Mouse (Mus musculus) cerebellum, adult 18-20 months (tissue): ENCODE results near the gene Arnt.
"Not testable (repeated sequence)": the region's sequence is repeated elsewhere in the genome, so short reads cannot be mapped to it uniquely, and the experiment has no call there.

Experiments
- DNase-seq, 2 experiments: peaks; one replicate each; pipeline ENCODE4 v3.0.0; 2021

Arnt gene

GRCm38 (mm10) chr3:95434136-95434982, at the start of gene Arnt:
TSS of gene Arnt (plus strand) at chr3:95434388.
- DNase-seq, result peak; percentile 87 to 94

- DNase-seq, result no peak
Observed at GRCm38 (mm10) chr3:95385401-95386075, 48.6 kb upstream of the Arnt start.

- no peak for DNase-seq
Observed at GRCm38 (mm10) chr3:95394385-95394784, 39.8 kb upstream of the Arnt start.

GRCm38 (mm10) chr3:95402741-95403140, 31.4 kb upstream of the Arnt start, which contains the start of gene 4930558C23Rik:
TSS of gene 4930558C23Rik (minus strand) at chr3:95402841.
- no peak for DNase-seq

DNA sequence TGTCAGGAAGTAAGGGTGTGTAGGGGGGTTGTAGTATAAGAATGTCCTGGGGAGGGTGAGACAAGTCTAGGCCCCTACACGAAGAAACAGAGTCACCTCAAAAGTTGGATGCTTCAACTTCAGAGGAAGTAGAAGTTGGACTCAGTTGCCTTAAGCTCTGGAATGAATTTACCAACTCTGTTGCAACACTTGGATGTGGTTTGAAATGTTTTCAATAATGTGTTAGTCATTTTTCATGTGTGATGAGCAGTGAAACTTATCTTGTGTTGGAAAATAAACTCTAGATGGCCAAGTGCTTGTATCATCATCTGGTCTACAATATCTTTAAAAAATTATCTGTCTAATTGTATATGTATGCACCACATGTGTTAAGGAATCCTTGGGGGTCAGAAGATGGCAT, 26.5 kb upstream of the Arnt start:
- no peak for DNase-seq

DNA sequence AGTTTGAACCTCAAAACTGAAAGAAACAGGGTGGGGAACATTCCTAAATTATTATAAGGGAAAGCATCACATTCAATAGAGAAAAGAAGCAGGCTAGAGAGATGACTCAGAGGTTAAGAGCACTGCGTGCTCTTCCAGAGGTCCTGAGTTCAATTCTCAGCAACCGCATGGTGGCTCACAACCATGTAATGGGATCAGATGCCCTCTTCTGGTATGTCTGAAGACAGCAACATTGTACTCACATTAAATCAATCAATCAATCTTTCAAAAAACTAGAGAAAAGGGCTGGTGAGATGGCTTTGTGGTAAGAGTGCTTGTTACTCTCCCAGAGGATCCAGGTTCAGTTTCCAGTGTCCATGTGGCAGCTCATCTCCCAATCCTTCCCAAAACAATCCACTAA, 25.3 kb upstream of the Arnt start:
- no peak for DNase-seq

GRCm38 (mm10) chr3:95412268-95412667, 21.9 kb upstream of the Arnt start:
- no peak for DNase-seq

DNA sequence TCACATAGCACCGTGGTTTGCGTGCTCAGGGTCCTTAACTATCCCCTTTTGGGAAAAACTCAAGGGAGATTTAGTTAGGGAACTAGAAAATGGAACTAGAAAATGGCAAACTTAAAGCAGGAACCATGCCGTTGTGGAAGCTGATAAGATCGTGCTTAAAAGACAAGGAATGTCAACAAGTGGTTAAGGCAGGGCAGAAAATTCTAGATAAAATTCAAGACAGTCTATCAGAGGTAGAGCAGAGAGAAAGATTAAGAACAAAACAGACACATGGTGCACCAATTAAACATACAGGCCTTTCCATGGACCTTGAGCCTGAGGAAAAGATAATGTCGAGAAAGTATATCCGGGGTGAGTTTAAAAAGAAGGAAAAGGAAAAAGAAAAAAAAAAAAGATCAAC, 16.3 kb upstream of the Arnt start:
- no peak for DNase-seq

DNA sequence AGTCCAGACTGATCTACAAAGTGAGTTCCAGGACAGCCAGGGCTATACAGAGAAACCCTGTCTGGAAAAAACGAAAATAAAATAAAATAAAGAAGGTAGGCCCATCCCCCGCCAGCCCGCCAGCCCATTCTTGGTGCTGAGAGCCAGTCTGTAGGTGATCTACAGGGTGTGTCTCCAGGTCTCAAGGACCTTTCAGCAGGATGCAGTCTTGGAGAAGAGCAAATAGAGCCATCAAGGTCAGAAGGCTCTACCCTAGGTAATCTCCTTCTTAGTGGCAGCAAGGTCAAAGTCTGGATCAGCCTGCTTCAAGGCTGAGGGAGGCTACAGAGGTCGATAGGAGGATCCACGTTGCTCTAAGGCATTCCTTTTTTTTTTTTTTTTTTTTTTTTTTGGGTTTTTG, 7.7 kb upstream of the Arnt start:
- DNase-seq, result not testable (repeated sequence)

DNA sequence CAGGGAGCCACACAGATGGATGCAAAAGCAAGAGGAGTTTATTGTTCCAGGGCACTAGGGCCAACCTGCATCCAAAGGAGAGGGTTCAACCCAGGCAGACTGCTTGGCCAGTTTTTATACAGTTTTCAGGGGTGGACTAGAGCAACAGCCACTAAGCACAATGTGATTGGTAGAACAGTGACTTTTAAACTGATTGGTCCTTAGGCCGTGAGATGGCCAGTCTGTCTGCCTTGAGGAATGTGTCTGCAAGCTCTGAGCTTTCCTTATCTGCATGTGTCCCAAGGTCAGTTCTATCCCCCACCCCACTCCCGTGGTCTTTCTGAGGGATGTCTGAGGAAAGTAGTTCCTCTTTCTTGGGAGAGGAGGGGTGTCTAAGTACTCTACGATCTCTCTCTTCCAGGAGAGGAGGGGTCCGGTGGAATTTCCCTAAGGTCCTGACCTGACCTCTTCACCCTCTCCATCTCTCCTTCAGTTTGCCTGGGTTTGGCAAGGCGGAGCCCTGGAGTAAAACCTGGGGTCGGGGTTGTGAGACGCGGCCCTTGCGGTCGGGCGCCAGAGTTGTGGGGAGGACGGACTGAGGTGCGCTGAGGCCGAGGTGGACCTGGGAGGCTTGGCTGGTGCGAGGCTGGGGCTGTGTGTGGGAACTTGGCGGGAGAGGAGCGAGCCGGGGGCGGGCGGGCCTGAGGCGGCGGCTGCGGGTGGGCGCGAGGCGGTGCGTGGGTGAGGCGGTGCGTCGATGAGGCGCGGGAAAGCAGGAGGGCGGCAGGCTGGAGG, 6.9 kb upstream of the Arnt start:
- DNase-seq, result not testable (repeated sequence)

GRCm38 (mm10) chr3:95427891-95428238, 6.3 kb upstream of the Arnt start:
- peak; percentile 16 to 43 for DNase-seq

- not testable (repeated sequence) for DNase-seq
Observed at GRCm38 (mm10) chr3:95428423-95428822, 5.8 kb upstream of the Arnt start.

- no peak for DNase-seq
Observed at GRCm38 (mm10) chr3:95433301-95433915, 780 bp upstream of the Arnt start.

DNA sequence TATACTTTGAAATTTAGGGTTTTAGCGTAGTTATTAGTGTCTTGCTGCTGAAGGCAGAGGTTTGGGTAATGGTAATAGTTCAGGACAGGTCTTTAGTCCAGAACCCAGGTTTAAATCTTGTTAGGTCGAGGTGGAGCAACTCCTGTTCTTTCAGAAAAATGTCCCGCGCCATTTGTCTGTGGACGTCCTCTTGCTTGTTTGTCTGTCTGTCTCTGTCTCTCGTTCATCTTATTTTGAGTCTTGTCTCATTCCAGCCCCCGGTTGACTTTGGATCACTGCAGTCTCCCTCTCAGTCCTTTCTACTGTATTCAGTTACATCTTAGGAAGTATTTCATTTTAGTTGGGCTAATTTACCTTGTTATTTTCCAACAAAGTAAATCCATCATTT, 789 bp downstream of the Arnt start:
- DNase-seq, result no peak

- no peak for DNase-seq
Observed at GRCm38 (mm10) chr3:95435561-95435960, 1.4 kb downstream of the Arnt start.

DNA sequence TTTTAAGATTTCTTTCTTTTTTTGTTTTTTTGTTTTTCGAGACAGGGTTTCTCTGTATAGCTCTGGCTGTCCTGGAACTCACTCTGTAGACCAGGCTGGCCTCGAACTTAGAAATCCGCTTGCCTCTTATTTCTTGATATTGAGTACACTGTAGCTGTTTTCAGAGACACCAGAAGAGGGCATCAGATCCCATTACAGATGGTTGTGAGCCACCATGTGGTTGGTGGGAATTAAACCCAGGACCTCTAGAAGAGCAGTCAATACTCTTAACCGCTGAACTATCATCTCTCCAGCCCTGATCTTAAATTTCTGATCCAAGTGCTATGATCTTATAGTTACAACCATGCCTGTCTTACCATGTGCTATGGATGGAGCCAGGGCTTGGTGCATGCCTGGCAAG, 4.4 kb downstream of the Arnt start:
- not testable (repeated sequence) for DNase-seq

GRCm38 (mm10) chr3:95439670-95440069, 5.5 kb downstream of the Arnt start:
- DNase-seq, result no peak

- no peak for DNase-seq
Observed at GRCm38 (mm10) chr3:95442406-95443117, 8.4 kb downstream of the Arnt start.

GRCm38 (mm10) chr3:95445311-95445710, 11.1 kb downstream of the Arnt start:
- no peak for DNase-seq

DNA sequence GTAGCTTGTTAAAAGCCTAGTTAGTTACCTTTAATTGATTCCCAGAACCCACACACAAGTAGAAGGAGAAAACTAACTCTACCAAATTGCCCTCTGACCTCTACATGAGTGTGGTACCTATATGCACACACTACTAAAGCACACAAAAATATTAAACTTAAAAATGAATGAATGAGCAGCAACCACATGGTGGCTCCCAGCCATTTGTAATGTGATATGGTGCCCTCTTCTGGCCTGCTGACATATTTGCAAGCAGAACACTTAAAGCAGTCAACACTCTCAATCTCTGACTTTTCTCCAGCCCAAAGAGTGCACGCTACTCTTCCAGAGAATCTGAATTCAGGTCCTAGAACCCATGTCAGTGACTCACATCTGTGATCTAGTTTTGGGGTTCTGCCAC, 16.2 kb downstream of the Arnt start:
- DNase-seq, result peak; percentile 32 to 65

DNA sequence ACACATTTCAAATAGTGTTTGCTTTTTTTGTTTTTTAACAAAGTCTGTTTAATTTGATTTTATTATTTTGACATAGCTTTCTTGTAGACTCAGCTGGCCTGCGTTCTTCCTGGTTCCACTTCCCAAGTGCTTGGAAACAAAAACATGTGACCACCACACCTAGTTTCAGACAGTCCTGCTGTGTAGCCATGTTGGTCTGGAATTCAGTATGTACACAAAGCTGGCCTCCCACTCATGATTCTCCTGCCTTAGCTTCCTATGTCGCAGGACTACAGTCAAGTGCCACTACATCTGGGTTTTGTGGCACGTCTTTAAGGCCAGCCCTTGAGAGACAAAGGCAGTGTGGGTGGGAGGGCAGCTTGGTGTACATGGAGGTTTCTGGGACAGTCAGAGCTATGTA, 16.7 kb downstream of the Arnt start:
- DNase-seq, result no peak

DNA sequence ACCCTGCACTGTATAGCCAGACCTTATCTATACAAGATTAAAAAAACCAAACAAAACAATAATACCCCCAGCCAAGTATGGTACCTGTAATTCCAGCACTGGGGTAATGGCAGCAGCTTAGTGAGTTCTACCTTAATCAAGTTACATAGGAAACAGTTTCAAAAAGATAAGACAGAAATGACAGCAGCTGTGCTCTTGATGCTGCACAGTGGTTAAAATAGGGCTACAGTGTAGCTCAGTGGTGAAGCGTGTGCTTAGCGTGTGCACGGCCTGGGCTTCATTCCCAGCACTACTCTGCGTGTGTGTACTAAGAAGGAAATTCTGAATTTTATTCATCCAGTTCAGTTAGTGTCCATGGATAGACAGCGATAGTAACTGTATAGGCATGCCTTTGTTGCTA, 22.2 kb downstream of the Arnt start:
- DNase-seq, result no peak
